Mouse (Mus musculus) liver, adult 2 months (tissue): ENCODE data around the gene Gm10570.

ENCODE experiments used
- CTCF ChIP-seq: fragments of 200-500 bp; IDR thresholded peaks from 2 replicates; pipeline ENCODE4 v1.5.1; 2011; ENCODE audit warnings: low read depth, low read length, control low read depth
- POLR2A ChIP-seq: fragments of 200-500 bp; IDR thresholded peaks from 2 replicates; pipeline ENCODE4 v1.6.1; 2011; ENCODE audit warnings: low read length, control low read depth; ENCODE audit not compliant: insufficient read depth; ENCODE audit errors: extremely low read depth

DNA sequence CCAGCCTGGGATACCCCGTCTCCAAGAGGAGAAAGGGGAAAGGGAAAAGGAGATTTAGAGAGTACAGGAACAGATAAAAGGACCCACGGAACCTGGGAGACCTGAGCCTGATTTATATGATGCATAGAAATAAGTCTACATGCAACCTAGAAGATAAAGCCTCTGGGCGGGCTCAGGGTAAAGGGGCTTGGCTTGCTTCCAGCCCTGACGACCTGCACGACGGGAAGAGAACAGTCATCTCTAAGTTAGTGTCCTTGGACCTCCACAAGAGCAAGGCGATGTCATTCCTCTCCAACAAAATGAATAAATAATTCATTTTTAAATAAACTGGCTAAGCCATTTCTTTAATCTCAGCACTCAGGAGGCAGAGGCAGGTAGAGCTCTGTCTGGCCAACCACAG lies 14.1 kb upstream of the Gm10570 start:
- no peak for TF ChIP-seq POLR2A
- TF ChIP-seq CTCF: no peak
